Mouse (Mus musculus) stomach, embryonic 16.5 days (tissue): ENCODE data around the gene Cbs. TPM values are rescaled to one million over a fixed set of nuclear protein-coding genes. Genes with fewer than 3 reads are reported as not detected.
A peak's percentile ranks its signal among the peaks of the same experiment; 100 is the strongest.

Experiments used
- ATAC-seq: fragments of 200-750 bp; cut with Nextera tagmentation; 2 replicates; pipeline ENCODE4 v1.8.0; 2017; ENCODE audit warnings: moderate number of reproducible peaks, moderate TSS enrichment; ENCODE audit not compliant: insufficient read depth, low FRiP score
- H3K27ac ChIP-seq: fragments of 300-500 bp; sonication (generic); 2 replicates; pipeline ENCODE4 v1.5.1; 2014; ENCODE audit warnings: low read length
- H3K27me3 ChIP-seq: fragments of 300-500 bp; sonication (generic); 2 replicates; pipeline ENCODE4 v1.6.1; 2014; ENCODE audit warnings: low read length, control low read depth, mixed read lengths; ENCODE audit not compliant: control insufficient read depth, insufficient read depth
- H3K36me3 ChIP-seq: fragments of 300-500 bp; sonication (generic); 2 replicates; pipeline ENCODE4 v1.6.1; 2014; ENCODE audit warnings: low read length; ENCODE audit not compliant: control insufficient read depth, insufficient read depth
- H3K4me1 ChIP-seq: fragments of 300-500 bp; sonication (generic); 2 replicates; pipeline ENCODE4 v1.6.1; 2014; ENCODE audit warnings: low read length, control low read depth, mixed read lengths; ENCODE audit not compliant: control insufficient read depth, insufficient read depth
- H3K4me2 ChIP-seq: fragments of 300-500 bp; sonication (generic); 2 replicates; pipeline ENCODE4 v1.6.1; 2014; ENCODE audit warnings: low read depth, low read length, mixed read lengths
- H3K4me3 ChIP-seq: fragments of 300-500 bp; sonication (generic); replicated peaks from 2 replicates; pipeline ENCODE4 v1.5.1; 2014; ENCODE audit warnings: mild to moderate bottlenecking, low read length
- H3K9ac ChIP-seq: fragments of 300-500 bp; sonication (generic); 2 replicates; pipeline ENCODE4 v1.6.1; 2014; ENCODE audit warnings: low read length
- H3K9me3 ChIP-seq: fragments of 300-500 bp; sonication (generic); replicated peaks from 2 replicates; pipeline ENCODE4 v1.6.1; 2016; ENCODE audit warnings: low read length, control low read depth; ENCODE audit not compliant: control insufficient read depth
- WGBS: fragments of 180-500 bp; shearing (Covaris S2); extraction: QIAGEN DNeasy Blood & Tissue Kit; methylation state at CpG from one replicate; pipeline ENCODE4 v1.1.7; 2014; 5-methylcytosine and 5-hydroxymethylcytosine counted together
- polyA plus RNA-seq: library from polyadenylated mRNA; unstranded; fragments of >200 nt; fragmentation: Nextera tagmentation; extraction: Ambion mirVana; gene quantifications from 2 replicates; pipeline ENCODE4 v1.2.1, GENCODE M21; 2015

The Cbs gene
- polyA plus RNA-seq, 1 experiment from 2014 or later, result 25.0 TPM

DNA sequence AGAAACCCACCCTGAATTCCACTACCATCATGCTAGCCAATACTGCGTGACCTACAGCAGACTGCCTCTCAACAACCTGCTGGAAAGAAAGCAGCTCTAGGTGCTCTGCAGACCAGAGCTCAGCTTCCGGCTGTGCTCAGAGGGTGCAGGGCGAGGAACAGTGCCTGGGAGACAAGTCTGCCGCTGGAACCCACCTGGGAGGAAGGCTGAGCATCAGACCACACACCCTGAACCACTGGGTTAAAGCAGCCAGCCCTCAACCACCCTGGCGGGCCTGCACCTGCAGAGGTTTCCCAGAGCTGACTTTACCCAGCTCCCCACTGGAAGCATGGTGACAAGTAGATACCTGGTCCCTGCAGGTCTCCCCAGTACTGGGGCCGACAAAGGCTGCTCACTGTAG, 16.2 kb upstream of the Cbs start:
- Histone ChIP-seq H3K9ac (no peak overlapping the region), H3K4me3 (no peak overlapping the region), H3K4me2 (no peak overlapping the region), H3K36me3 (peaks cover 46% of the 10 kb centered on the region), H3K27me3 (no peaks in the 10 kb centered on the region), H3K27ac (peak overlapping the region; percentile 16; the same call in 1 of the 2 replicates), H3K4me1 (peaks cover 27% of the 10 kb centered on the region), H3K9me3 (no peaks in the 10 kb centered on the region)
- no peak for ATAC-seq
- 59% methylated on average over 6 of the region's 6 CpGs for WGBS

DNA sequence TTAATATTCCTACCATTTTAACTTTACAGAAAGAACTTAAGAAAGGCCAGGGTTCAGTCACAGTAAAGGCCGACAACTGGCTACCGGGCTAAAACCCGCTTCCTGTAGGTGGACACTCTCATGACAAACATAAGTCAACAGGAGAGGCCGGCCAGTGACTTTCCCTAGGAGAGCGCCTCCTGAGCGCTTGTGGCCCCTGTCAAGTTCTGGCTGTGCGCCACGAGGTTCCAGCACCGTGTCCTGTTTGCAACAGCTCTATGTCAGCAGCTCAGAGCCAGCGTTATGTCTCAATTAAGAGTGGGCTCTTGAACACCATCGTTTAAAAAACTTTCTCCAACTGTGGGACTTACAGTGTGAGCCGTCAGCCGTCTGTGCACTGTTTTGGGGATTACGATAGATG, 15.1 kb upstream of the Cbs start:
- no peak for ATAC-seq
- H3K27me3 ChIP-seq, result no peaks in the 10 kb centered on the region
- peaks cover 57% of the 10 kb centered on the region for H3K36me3 ChIP-seq
- no peak overlapping the region for H3K4me2 ChIP-seq
- H3K4me1 ChIP-seq, result peaks cover 20% of the 10 kb centered on the region
- H3K4me3 ChIP-seq, result no peak overlapping the region
- H3K9me3 ChIP-seq, result no peaks in the 10 kb centered on the region
- H3K27ac ChIP-seq, result no peak overlapping the region
- WGBS, result 82% methylated on average over 14 of the region's 14 CpGs
- H3K9ac ChIP-seq, result no peak overlapping the region

DNA sequence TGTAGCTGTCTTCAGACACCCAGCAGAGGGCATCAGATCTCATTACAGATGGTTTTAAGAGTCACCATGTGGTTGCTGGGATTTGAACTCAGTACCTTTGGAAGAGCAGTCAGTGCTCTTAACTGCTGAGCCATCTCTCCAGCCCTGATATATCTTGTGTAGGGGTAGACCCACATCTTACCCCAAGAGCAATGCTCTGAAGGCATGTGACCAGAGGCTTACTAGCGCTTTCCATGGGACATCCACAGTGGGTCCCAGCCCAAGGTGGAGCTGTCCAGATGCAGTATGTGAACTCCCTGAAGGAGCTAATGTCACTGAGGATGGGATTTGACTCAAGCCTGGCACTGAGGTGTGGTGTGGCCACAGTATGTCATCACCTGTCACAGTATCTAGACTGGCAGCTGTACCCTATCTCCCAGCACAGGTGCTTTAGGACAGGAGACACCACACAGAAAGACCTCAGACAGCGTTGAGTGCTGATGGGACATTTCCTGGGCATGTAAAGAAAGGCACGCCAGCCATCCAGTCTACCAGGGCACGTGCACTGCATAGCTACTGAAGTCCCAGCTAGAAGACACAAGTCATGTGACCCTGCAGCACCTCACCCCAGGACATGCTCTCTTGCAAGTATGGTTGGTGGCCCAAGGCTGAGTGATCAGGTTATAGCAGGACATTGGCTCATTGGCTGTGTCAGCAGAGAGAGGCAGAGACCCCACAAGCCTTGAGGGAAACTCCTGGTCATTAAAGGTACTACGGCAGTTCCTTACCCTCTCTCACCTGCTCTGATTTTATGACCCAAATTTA, 9.4 kb upstream of the Cbs start:
- Histone ChIP-seq H3K36me3 (peaks cover 41% of the 10 kb centered on the region), H3K9me3 (no peaks in the 10 kb centered on the region), H3K27me3 (no peaks in the 10 kb centered on the region), H3K27ac (no peak overlapping the region), H3K9ac (no peak overlapping the region), H3K4me3 (no peak overlapping the region), H3K4me1 (no peaks in the 10 kb centered on the region), H3K4me2 (no peak overlapping the region)
- peak; percentile 33; the same call in 1 of the 2 replicates for ATAC-seq
- 95% methylated on average over 5 of the region's 5 CpGs for WGBS

DNA sequence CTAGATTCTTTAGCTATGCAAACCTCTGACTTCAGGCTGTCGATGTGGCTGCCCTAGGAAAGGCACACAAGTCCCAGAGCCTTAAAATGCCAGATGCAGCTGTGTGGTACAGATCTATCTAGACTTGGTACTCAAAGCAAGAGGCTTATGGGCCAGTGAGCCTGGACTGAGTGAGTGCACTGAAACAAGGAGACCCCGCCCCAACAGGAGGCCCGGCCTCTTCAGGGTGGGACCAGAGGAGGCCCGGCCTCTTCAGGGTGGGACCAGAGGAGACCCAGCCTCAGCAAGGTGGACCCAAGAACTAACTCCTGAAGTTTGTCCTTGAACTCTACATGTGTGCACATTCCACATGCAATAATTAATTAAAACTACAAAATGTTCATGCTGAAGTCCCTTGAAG, 5.9 kb upstream of the Cbs start:
- Histone ChIP-seq H3K27ac (no peak overlapping the region), H3K27me3 (no peaks in the 10 kb centered on the region), H3K4me2 (no peak overlapping the region), H3K4me3 (no peak overlapping the region), H3K9ac (no peak overlapping the region), H3K36me3 (peaks cover 20% of the 10 kb centered on the region), H3K9me3 (no peaks in the 10 kb centered on the region), H3K4me1 (no peaks in the 10 kb centered on the region)
- ATAC-seq, result no peak
- 77% methylated on average over 4 of the region's 4 CpGs for WGBS

DNA sequence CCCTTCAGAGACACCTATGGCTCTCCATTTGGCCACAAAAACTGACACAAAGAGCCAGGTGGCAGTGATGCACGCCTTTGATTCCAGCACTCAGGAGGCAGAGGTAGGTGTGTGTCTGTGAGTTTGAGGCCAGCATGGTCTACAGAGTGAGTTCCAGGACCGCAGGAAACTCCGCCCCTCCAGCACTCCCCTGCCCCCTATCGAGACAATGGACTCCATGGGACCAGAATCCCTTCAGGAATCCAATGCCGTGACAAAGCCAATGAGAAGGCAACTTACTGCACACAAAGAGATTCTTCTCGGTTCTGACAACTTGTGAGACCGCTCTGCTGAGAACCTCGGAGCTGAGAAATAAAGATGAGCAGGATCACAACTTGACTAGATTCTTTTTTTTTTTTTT, 5.3 kb upstream of the Cbs start:
- 50% methylated on average over 8 of the region's 8 CpGs for WGBS
- Histone ChIP-seq H3K4me1 (peaks cover 5% of the 10 kb centered on the region; the same call in 1 of the 2 replicates), H3K27ac (no peak overlapping the region), H3K9me3 (no peaks in the 10 kb centered on the region), H3K27me3 (peaks cover 3% of the 10 kb centered on the region; the same call in 1 of the 2 replicates), H3K36me3 (peaks cover 14% of the 10 kb centered on the region), H3K9ac (no peak overlapping the region), H3K4me2 (no peak overlapping the region), H3K4me3 (no peak overlapping the region)
- no peak for ATAC-seq

DNA sequence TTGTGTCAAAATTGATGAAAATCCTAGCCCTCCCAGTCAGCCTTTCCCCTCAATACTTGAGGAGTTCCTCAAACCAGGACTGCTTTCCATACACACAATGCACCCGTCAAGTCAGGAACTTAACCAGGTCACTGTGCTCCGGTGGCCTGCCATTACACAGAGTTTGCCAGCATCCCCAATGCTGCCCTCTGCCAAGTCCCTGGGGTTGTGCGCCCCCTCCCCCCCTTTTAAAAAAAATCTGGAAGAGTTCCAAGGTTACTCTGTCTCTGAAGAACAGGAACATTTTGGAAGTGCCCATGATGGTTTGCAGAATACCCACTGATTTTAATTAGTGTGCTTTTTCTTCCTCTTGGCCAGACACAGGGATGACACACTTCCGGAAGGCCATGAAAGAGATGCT, 2.6 kb upstream of the Cbs start:
- H3K36me3 ChIP-seq, result no peaks in the 10 kb centered on the region
- H3K4me3 ChIP-seq, result no peak overlapping the region
- no peak overlapping the region for H3K4me2 ChIP-seq
- H3K9ac ChIP-seq, result no peak overlapping the region
- no peak for ATAC-seq
- H3K27me3 ChIP-seq, result peaks cover 14% of the 10 kb centered on the region
- H3K4me1 ChIP-seq, result peaks cover 15% of the 10 kb centered on the region
- WGBS, result 54% methylated on average over 4 of the region's 4 CpGs
- H3K9me3 ChIP-seq, result no peaks in the 10 kb centered on the region
- no peak overlapping the region for H3K27ac ChIP-seq

DNA sequence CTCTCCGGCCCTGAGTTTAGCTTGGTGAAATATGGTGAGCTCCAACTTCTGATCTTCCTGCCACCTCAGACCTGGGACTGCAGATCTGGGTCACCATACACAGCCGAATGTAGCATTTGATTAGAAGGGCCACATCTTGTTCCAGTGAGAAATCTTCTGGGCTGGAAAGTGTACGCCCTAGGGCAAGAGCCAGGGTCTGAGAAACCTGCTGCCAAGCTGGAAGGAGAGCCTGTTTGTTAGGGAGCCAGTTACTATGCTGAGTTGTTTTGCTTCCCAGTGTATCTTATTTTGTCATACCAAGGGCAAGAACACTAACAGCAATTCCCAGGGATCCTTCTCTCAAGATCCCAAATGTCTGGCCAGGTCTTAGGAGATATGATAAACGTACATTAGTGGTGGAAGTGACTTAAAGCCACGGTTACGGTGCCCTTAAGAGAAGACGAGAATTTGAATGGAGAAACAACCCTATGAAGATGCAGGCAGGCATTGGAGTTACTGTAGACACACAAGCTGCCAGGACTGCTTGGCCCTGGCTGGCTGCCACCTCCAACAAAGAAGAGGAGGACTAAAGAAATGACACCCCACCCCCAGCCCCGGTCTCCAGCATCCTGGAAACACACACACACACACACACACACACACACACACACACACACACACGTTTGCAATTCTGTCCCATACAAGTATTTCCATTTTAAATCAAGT, 980 bp upstream of the Cbs start:
- Histone ChIP-seq H3K4me1 (peaks cover 15% of the 10 kb centered on the region), H3K4me2 (peak overlapping the region; percentile 100; the same call in 1 of the 2 replicates), H3K27ac (peak overlapping the region; percentile 26; the same call in 1 of the 2 replicates), H3K9me3 (no peaks in the 10 kb centered on the region), H3K9ac (no peak overlapping the region), H3K4me3 (no peak overlapping the region), H3K36me3 (no peaks in the 10 kb centered on the region), H3K27me3 (peaks cover 14% of the 10 kb centered on the region)
- ATAC-seq, result no peak
- 57% methylated on average over 9 of the region's 9 CpGs for WGBS

DNA sequence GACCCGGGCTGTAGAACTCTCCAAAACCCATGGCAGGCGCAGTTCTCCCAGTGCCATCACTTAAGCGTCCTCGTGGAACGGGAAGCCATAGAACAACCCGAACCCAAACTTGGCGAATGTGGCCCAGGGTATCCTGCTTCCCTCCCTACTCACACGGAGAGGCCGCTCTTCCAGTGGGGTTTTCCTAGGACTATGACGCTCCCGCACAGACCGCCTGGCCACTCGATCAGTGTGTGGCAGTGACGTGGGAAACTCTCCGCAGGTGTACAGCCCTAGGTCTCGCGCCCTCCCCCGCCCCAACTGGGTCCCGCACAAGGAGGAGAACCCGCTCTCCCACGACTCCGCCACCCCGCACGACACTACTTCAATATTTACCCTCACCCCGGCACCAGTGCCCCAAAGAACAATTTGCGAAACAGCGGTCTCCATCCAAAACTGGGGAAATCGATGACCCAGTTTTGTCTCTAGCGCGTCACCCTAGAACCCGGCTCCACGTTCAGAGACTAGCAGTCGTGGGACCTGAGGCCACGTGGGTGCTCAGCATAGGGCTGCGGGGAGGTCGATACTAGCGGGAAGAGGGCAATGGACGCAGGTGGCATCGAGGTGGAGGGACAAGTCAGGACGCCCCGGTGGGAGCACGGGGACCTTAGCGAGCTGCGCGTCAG, 629 bp downstream of the Cbs start:
- H3K4me2 ChIP-seq, result peak overlapping the region; percentile 100
- H3K9ac ChIP-seq, result peak overlapping the region; percentile 72
- no peaks in the 10 kb centered on the region for H3K9me3 ChIP-seq
- H3K4me1 ChIP-seq, result peaks cover 15% of the 10 kb centered on the region
- H3K27me3 ChIP-seq, result peaks cover 14% of the 10 kb centered on the region
- no peaks in the 10 kb centered on the region for H3K36me3 ChIP-seq
- 4% methylated on average over 45 of the region's 45 CpGs for WGBS
- ATAC-seq, result peak; percentile 23; the same call in 1 of the 2 replicates
- peak overlapping the region; percentile 61 for H3K4me3 ChIP-seq
- H3K27ac ChIP-seq, result no peak overlapping the region

DNA sequence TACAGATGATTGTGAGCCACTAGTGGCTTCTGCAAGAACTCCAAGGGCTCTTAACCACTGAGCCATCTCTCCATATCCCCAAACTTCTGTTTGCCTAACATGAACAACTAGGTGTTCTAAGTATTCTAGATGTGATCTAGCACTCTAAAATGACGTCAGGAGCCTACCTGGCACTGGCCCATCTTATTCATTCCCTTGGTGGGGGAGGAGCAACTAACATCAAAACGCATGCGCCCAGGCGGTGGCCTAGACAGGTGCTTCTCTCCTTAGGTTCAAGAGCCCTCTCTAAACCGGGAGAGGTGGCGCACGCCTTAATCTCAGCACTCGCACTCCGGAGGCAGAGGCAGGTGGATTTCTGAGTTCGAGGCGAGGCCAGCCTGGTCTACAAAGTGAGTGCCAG, 1.3 kb downstream of the Cbs start:
- peaks cover 15% of the 10 kb centered on the region for H3K4me1 ChIP-seq
- no peaks in the 10 kb centered on the region for H3K9me3 ChIP-seq
- no peaks in the 10 kb centered on the region for H3K36me3 ChIP-seq
- H3K9ac ChIP-seq, result no peak overlapping the region
- H3K4me2 ChIP-seq, result no peak overlapping the region
- WGBS, result 54% methylated on average over 11 of the region's 11 CpGs
- ATAC-seq, result no peak
- H3K27me3 ChIP-seq, result peaks cover 14% of the 10 kb centered on the region
- H3K27ac ChIP-seq, result no peak overlapping the region
- H3K4me3 ChIP-seq, result no peak overlapping the region
